Mouse (Mus musculus) cerebellum, adult 18-20 months (tissue): Measurements from ENCODE around the gene Macc1.

Experiments
- DNase-seq, 2 experiments: peaks; one replicate each; pipeline ENCODE4 v3.0.0; 2021

Macc1 gene

DNA sequence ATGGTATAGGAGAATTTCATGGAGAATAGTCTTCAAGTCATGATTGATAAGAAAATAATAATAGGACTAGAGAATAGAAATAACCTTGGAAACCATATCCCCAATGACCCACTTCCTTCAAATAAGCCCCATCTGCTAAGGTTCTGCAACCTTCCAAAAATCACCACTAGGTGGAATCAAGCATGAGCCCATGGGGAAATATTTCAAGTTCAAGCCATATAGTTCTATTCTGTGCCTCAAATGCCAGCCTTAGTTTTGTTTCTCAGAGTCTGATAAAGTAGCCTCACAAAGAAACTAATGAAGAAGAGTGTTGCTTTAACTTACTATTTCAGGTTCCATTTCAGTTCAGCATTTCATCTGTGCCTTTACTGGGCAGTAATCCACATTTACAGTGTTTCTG, 197.1 kb downstream of the Macc1 start:
- no peak for DNase-seq
